Mouse (Mus musculus) stomach, postnatal 0 days (tissue): ENCODE results near the gene Plekhs1. TPM values are rescaled to one million over a fixed set of nuclear protein-coding genes. Genes with fewer than 3 reads are reported as not detected.

Source experiments
- ATAC-seq: fragments of 200-750 bp; cut with Nextera tagmentation; 2 replicates; pipeline ENCODE4 v1.8.0; 2017; ENCODE audit not compliant: low FRiP score, low TSS enrichment
- DNase-seq: peaks from one replicate; pipeline ENCODE4 v3.0.0-alpha.2; 2016; ENCODE audit warnings: low spot score
- H3K27ac ChIP-seq: fragments of 300-500 bp; sonication (generic); replicated peaks from 2 replicates; pipeline ENCODE4 v1.5.1; 2014; ENCODE audit warnings: mild to moderate bottlenecking, control low read depth
- H3K27me3 ChIP-seq: fragments of 300-500 bp; sonication (generic); 2 replicates; pipeline ENCODE4 v1.6.1; 2014; ENCODE audit warnings: low read length; ENCODE audit not compliant: control insufficient read depth, insufficient read depth
- H3K36me3 ChIP-seq: fragments of 300-500 bp; sonication (generic); 2 replicates; pipeline ENCODE4 v1.6.1; 2014; ENCODE audit warnings: low read length, mixed read lengths; ENCODE audit not compliant: control insufficient read depth, insufficient read depth
- H3K4me1 ChIP-seq: fragments of 300-500 bp; sonication (generic); replicated peaks from 2 replicates; pipeline ENCODE4 v1.6.1; 2014; ENCODE audit warnings: antibody characterized with exemption; ENCODE audit not compliant: control insufficient read depth, insufficient read depth
- H3K4me2 ChIP-seq: fragments of 300-500 bp; sonication (generic); replicated peaks from 2 replicates; pipeline ENCODE4 v1.6.1; 2014; ENCODE audit warnings: low read depth, mild to moderate bottlenecking, control low read depth, moderate library complexity
- H3K4me3 ChIP-seq: fragments of 300-500 bp; sonication (generic); 2 replicates; pipeline ENCODE4 v1.5.1; 2014; ENCODE audit warnings: low read depth, low read length, control low read depth
- H3K9ac ChIP-seq: fragments of 300-500 bp; sonication (generic); 2 replicates; pipeline ENCODE4 v1.6.1; 2014; ENCODE audit warnings: mild to moderate bottlenecking, low read length, control low read depth, mixed read lengths
- H3K9me3 ChIP-seq: fragments of 300-500 bp; sonication (generic); 2 replicates; pipeline ENCODE4 v1.6.1; 2016; ENCODE audit warnings: low read length; ENCODE audit not compliant: control insufficient read depth
- CTCF ChIP-seq: IDR thresholded peaks from 2 replicates; pipeline ENCODE4 v1.5.1; 2016; ENCODE audit warnings: antibody characterized with exemption, low read depth, mild to moderate bottlenecking, moderate library complexity
- EP300 ChIP-seq: optimal IDR thresholded peaks from 2 replicates; pipeline ENCODE3; 2016; ENCODE audit warnings: antibody characterized with exemption
- WGBS: fragments of 180-500 bp; shearing (Covaris S2); extraction: QIAGEN DNeasy Blood & Tissue Kit; methylation state at CpG from one replicate; pipeline ENCODE4 v1.1.7; 2014; 5-methylcytosine and 5-hydroxymethylcytosine counted together
- polyA plus RNA-seq: library from polyadenylated mRNA; unstranded; fragments of >200 nt; fragmentation: Nextera tagmentation; extraction: Ambion mirVana; gene quantifications from 2 replicates; pipeline ENCODE4 v1.2.1, GENCODE M21; 2015

Plekhs1 gene
- polyA plus RNA-seq, 1 experiment from 2014 or later, result 3.4 TPM

DNA sequence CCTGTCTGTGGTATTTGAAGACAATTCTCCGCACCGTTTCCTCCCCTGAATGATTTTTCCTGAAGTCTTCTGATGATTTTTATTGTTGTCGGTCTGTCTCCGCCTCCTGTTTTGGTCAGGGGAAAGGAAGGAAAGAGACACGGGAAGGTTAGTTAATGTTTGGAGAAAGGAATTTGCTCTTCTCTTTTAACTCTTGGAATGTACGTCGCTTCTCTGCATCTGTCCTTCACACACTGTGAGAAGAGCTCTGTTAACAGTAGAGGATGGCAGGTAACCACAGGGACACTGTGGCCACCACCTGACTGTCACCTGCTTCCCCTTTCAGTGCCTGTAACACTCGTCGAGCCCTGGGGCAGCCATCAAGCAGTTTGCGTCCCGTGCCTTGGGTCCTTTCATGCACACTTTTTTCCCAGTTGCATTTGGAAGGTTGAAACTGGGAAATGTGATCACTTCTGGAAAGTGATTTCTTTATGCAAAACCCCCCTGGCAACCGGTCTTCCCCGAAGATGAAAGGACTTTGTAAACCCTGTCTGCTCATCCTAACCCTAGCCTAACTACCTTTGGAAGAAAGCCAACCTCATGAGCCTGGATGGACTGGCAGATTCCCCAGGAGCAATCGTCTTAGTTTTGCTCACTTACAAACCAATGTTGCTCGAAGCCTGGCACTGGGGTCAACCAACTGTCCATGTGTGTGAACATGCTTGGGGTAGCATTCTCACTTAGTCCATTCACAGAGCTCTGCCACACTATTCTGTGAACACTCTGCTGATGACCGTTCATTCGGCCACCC, 36.6 kb upstream of the Plekhs1 start:
- no peaks in the 10 kb centered on the region for H3K27me3 ChIP-seq
- TF ChIP-seq CTCF (no peak), EP300 (no peak)
- DNase-seq (no peak), ATAC-seq (no peak)
- 76% methylated on average over 17 of the region's 17 CpGs for WGBS
- no peaks in the 10 kb centered on the region for H3K36me3 ChIP-seq
- H3K4me3 ChIP-seq, result no peak overlapping the region
- no peaks in the 10 kb centered on the region for H3K4me1 ChIP-seq
- H3K27ac ChIP-seq, result no peak overlapping the region
- H3K9ac ChIP-seq, result no peak overlapping the region
- no peaks in the 10 kb centered on the region for H3K9me3 ChIP-seq
- no peak overlapping the region for H3K4me2 ChIP-seq

DNA sequence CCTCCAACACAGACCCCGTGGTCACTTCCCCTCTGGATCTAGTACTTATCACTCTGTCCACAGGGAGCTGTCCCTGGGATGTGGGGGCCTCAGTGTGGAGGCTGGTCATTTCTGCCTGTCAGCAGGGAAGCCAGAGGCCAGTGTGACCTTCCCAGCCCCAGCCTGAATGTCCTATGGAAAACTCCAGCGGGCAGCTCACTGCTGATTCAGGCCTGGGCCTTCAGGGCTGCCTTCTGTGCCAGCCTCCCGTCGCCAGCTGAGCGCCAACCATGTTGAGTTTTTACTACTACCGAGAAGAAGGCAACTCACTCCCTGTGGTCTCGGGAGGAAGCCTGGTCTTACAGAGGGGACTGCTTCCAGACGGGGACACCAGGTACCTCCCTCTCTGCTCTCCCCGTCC, 35.9 kb upstream of the Plekhs1 start:
- Histone ChIP-seq H3K4me1 (no peaks in the 10 kb centered on the region), H3K9ac (no peak overlapping the region), H3K4me3 (no peak overlapping the region), H3K9me3 (no peaks in the 10 kb centered on the region), H3K4me2 (no peak overlapping the region), H3K27me3 (no peaks in the 10 kb centered on the region), H3K36me3 (no peaks in the 10 kb centered on the region), H3K27ac (peak overlapping the region; percentile 70)
- no peak for DNase-seq
- WGBS, result 45% methylated on average over 9 of the region's 9 CpGs
- no peak for ATAC-seq
- TF ChIP-seq EP300 (no peak), CTCF (no peak)

DNA sequence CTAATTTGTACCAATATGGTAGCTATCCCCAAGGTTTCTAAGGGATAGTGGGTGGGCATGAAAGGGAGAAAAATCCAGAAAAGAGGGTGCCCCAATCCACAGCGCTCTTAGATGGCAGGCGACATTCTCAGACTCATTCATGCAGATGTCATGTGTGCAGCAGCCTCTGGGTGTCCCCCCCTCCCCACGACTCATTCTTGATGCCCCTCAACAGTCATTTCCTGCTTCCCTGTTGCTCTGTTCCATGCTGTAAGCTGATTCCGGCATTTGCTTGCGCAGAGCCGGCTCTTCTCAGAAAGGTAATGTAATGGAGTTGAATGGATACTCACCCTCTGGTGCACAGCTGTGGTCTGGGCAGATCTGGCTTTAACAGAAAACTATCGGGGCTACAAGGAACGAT, 31.1 kb upstream of the Plekhs1 start:
- Histone ChIP-seq H3K9ac (no peak overlapping the region), H3K9me3 (no peaks in the 10 kb centered on the region), H3K4me2 (no peak overlapping the region), H3K27ac (no peak overlapping the region), H3K4me3 (no peak overlapping the region), H3K27me3 (no peaks in the 10 kb centered on the region), H3K4me1 (no peaks in the 10 kb centered on the region), H3K36me3 (peaks cover 6% of the 10 kb centered on the region)
- DNase-seq (no peak), ATAC-seq (no peak)
- no peak for TF ChIP-seq EP300
- TF ChIP-seq CTCF, result peak; percentile 57
- WGBS, result 62% methylated on average over 8 of the region's 8 CpGs

DNA sequence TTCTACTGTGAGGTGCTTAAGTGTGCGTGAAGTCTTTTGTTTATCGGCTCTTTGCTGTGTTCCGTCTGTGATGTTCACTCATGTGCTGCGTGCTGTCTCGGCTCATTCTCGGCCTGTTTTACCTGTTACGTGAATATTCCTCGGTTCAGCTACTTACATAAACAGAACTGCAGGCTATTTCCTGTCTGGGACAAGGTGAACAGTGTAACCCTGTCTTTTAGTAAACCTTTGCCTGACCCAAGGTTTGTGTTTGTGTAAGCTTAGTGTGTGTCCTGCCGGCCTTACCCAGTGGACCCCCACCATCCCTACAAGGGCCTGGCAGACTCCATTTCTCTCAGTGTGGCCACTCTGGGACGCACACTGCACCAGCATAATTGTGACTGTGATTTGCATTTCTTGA, 28.7 kb upstream of the Plekhs1 start:
- Histone ChIP-seq H3K36me3 (peaks cover 6% of the 10 kb centered on the region), H3K4me2 (no peak overlapping the region), H3K4me3 (no peak overlapping the region), H3K27me3 (no peaks in the 10 kb centered on the region), H3K9ac (no peak overlapping the region), H3K4me1 (no peaks in the 10 kb centered on the region), H3K9me3 (no peaks in the 10 kb centered on the region), H3K27ac (no peak overlapping the region)
- ATAC-seq (no peak), DNase-seq (no peak)
- 52% methylated on average over 10 of the region's 10 CpGs for WGBS
- TF ChIP-seq CTCF (no peak), EP300 (no peak)

GRCm38 (mm10) chr19:56433581-56433980, 27.9 kb upstream of the Plekhs1 start:
- no peak for DNase-seq
- TF ChIP-seq EP300 (no peak), CTCF (no peak)
- H3K27me3 ChIP-seq, result no peaks in the 10 kb centered on the region
- no peak overlapping the region for H3K9ac ChIP-seq
- H3K27ac ChIP-seq, result no peak overlapping the region
- H3K4me2 ChIP-seq, result no peak overlapping the region
- WGBS, result 90% methylated on average over 7 of the region's 7 CpGs
- ATAC-seq, result no peak
- no peaks in the 10 kb centered on the region for H3K9me3 ChIP-seq
- no peak overlapping the region for H3K4me3 ChIP-seq
- no peaks in the 10 kb centered on the region for H3K4me1 ChIP-seq
- H3K36me3 ChIP-seq, result peaks cover 6% of the 10 kb centered on the region

DNA sequence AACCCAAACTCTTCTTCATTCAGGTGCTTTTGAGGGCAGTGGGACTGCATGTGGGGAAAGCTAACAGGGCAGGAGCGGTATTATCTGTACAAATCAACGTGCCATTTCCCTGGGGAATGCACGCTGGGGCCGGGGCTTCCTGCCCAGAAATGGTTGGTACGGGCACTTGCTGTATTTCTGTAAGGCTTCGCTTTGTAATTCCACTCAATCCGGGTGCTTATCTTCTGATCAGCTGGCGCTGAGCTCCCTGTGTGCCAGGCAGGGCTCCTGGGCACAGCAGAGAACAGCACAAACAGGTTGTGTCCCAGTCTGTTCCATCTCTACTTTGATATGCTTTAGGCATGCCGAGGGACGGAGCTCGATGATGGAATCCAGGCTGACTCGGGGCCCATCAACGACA, 25.1 kb upstream of the Plekhs1 start:
- 72% methylated on average over 13 of the region's 13 CpGs for whole genome bisulfite sequencing
- ATAC-seq (no peak), DNase-seq (no peak)
- Histone ChIP-seq H3K27ac (no peak overlapping the region), H3K27me3 (no peaks in the 10 kb centered on the region), H3K4me2 (no peak overlapping the region), H3K4me1 (0 out of 2 replicates have a peak, but pooled peaks cover 2% of the 10 kb centered on the region), H3K36me3 (peaks cover 6% of the 10 kb centered on the region), H3K9ac (no peak overlapping the region), H3K4me3 (no peak overlapping the region), H3K9me3 (no peaks in the 10 kb centered on the region)
- TF ChIP-seq EP300 (no peak), CTCF (no peak)
